Mouse (Mus musculus) right cerebral cortex, postnatal 25 days (tissue): Measurements from ENCODE around the gene Gnb5.

Source experiments
- DNase-seq: peaks from one replicate; pipeline ENCODE4 v3.0.0; 2022

Gnb5 gene

GRCm38 (mm10) chr9:75306126-75306898 is at the start of gene Gnb5:
Gnb5 (plus strand) TSS chr9:75306288.
- no peak for DNase-seq

GRCm38 (mm10) chr9:75258792-75259191 is 47.3 kb upstream of the Gnb5 start:
- DNase-seq = no peak

GRCm38 (mm10) chr9:75259656-75260055 is 46.4 kb upstream of the Gnb5 start:
- DNase-seq = no peak

- DNase-seq = peak; percentile 19
Observed at GRCm38 (mm10) chr9:75261332-75261872, 44.7 kb upstream of the Gnb5 start.

DNA sequence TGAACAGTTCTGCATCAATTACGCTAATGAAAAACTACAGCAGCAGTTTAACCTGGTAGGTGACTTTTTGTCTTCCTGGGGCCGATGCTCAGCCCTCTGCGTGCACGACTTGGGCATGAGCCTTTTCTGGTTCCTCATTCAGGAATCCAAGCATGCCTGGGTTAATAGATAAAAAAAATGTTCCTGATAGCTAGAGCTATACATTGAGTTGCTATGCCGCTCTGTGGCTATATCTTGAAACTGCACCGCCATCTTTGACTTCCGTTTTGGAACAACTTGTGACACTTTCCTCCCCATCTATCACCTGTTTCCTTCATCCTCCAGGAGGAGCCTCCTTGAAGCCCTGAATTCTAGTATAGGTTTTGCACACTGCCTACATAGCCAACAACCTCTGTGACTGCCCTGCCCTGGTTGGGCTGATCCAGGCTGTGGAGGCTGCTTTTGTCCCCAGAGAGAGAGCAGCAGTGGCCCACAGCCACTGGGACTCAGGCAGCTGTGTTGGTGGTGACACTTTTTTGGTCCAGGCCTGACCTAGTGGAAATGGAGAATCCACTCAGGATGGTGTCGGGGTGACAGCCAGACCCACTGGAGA is 43.8 kb upstream of the Gnb5 start:
- no peak for DNase-seq

GRCm38 (mm10) chr9:75264008-75264718 is 41.9 kb upstream of the Gnb5 start:
- no peak for DNase-seq

- no peak for DNase-seq
Observed at GRCm38 (mm10) chr9:75267147-75267546, 38.9 kb upstream of the Gnb5 start.

- no peak for DNase-seq
Observed at GRCm38 (mm10) chr9:75270382-75270781, 35.7 kb upstream of the Gnb5 start.

- no peak for DNase-seq
Observed at GRCm38 (mm10) chr9:75271539-75271938, 34.5 kb upstream of the Gnb5 start.

DNA sequence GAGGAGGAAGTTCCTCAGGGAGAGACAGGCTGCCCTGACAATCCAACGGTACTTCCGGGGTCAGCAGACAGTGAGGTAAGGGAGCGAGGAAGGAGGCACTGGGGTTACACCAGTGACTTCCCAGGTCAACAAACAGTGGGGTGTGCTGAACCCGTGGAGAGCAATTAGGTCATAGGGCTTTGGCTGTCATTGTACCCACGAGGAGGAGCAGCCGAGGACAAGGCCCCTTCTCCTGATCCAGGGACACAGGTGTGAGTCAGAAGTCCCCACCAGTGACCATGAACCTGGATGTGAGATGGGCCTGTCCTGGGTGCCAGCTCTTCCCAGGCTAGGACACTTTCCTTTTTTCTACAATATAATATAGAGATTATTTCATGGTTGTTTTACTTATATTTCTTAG is 32.4 kb upstream of the Gnb5 start:
- no peak for DNase-seq

DNA sequence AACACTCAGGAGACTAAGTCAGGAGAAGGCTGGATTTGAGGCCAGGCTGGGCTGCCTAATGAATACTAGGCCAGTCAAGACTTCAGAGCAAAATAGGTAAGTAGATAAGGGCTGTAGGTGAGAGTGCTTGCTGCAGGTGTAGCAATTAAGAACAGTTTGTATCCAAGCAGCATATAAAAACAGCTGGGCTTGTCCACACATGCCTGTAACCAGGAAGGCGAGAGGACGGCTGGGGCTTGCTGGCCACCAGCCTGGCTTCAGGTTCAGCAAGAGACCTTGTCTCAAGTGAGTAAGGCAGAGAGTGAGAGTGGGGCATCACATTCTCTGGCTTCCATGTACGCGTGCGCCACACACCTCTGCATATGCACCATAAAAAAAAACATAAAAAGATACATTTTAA is 31.6 kb upstream of the Gnb5 start:
- DNase-seq = no peak

DNA sequence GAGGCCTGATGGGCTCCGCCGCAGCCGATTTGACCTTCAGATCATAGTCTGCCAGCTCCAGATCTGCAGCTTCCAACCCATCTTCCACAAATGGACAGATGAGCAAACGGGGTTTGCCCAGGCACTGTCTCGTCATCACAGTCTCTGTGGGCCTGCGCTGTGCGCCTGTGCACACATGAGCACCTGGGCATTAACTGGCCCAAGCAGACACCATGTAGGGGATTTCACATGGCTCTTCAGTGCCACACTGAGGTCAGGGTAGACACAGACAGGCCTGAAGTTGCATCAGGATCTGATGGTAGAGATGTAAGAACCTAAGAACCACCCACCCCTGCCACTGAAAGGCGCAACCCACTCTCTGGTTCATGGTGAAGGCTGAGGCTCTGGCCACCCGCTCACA is 31.0 kb upstream of the Gnb5 start:
- no peak for DNase-seq

- no peak for DNase-seq
Observed at GRCm38 (mm10) chr9:75280814-75281213, 25.3 kb upstream of the Gnb5 start.

DNA sequence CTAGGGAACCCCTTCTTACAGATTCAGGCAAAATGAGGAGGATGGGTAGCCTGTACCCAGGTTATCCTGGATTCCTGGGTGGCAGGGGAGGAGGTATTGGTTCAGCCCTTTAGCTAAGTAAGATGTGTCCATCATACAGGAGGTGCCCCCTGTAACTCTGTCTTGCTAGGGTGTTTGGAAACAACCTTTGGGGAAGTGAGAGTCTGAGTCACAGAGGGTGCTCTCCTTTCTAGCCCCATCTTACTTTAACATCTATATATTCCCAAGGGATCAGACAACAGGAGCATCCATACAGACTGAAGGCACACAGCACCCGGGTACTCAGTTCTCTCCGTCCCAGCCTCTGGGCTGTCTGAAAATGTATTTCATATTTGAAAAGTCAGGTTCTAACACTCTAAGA is 23.9 kb upstream of the Gnb5 start:
- no peak for DNase-seq

GRCm38 (mm10) chr9:75282830-75283229 is 23.3 kb upstream of the Gnb5 start:
- DNase-seq = peak; percentile 45

GRCm38 (mm10) chr9:75283636-75284035 is 22.5 kb upstream of the Gnb5 start:
- DNase-seq = no peak

DNA sequence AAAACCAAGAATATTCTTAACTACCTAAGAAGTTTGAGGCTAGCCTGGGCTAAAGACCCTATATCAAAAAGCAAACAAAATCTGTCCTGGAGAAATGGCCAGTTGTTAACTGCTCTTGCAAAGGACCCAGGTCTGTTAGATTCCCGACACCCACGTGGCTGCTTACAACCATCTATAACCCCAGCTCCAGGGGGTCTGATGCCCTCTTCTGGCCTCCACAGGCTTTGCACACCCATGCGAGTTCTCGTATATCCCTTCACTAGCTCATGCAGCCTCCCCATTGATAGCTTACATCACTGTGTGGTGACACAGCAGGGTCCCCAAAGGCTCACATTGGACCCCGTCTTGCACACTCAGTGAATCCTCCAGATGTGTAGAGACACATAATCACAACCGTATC is 20.7 kb upstream of the Gnb5 start:
- no peak for DNase-seq

GRCm38 (mm10) chr9:75287636-75288035 is 18.5 kb upstream of the Gnb5 start:
- DNase-seq = no peak

GRCm38 (mm10) chr9:75289545-75289944 is 16.5 kb upstream of the Gnb5 start:
- DNase-seq = no peak

DNA sequence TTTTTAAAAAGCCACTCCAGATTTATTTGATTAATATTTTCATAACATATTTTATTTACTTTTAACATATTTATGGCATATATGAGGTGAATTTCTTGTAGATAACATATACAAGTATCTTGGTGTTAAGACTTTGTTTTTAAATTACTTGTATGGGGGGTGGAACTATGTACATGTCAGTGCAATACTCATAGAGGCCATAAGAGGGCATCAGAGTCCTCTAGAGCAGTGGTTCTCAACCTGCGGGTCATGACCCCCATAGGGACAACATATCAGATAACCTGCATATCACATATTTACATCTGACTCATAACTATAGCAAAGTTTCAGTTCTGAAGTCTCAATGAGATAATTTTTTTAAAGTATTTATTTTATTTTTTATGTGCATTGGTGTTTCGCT is 6.7 kb upstream of the Gnb5 start:
- no peak for DNase-seq

DNA sequence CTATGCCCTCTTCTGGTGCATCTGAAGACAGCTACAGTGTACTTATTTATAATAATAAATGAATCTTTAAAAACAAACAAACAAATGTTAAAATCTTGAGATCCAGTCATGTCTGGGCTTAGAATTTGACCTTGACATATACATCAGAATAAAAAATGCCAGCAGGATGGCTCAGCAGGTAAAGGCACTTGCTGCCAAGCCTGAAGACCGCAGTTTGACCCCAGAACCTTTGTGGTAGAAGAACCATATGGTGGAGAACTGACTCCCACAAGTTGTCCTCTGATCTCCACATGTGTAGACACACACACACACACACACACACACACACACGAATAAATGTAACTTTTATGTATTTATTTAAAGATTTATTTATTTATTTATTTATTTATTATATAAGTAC is 3.1 kb upstream of the Gnb5 start:
- DNase-seq = no peak

GRCm38 (mm10) chr9:75303701-75304261 is 2.3 kb upstream of the Gnb5 start:
- DNase-seq = no peak

GRCm38 (mm10) chr9:75304286-75304685 is 1.8 kb upstream of the Gnb5 start:
- DNase-seq = no peak

GRCm38 (mm10) chr9:75307015-75307414 is 927 bp downstream of the Gnb5 start:
- DNase-seq = no peak
